Mouse (Mus musculus) heart, embryonic 10.5 days (tissue): ENCODE measurements at regions not wholly inside any gene's neighbourhood (a gene's known extent, or its start where the extent isn't known, plus 50 kb on each side); places are given as distances from the start of the nearest gene placed in this dataset.

Source experiments
- DNase-seq: peaks from one replicate; pipeline ENCODE4 v3.0.0-alpha.2; 2017; ENCODE audit warnings: low spot score
- H3K27ac ChIP-seq: fragments of 300-500 bp; sonication (generic); 2 replicates; pipeline ENCODE4 v1.5.1; 2016; ENCODE audit warnings: mild to moderate bottlenecking
- H3K27me3 ChIP-seq: fragments of 300-500 bp; sonication (generic); 2 replicates; pipeline ENCODE4 v1.6.1; 2016; ENCODE audit warnings: mild to moderate bottlenecking; ENCODE audit not compliant: poor library complexity, insufficient read depth, severe bottlenecking
- H3K36me3 ChIP-seq: fragments of 300-500 bp; sonication (generic); 2 replicates; pipeline ENCODE4 v1.6.1; 2016; ENCODE audit warnings: mild to moderate bottlenecking, moderate library complexity
- H3K4me1 ChIP-seq: fragments of 300-500 bp; sonication (generic); 2 replicates; pipeline ENCODE4 v1.6.1; 2016; ENCODE audit warnings: mild to moderate bottlenecking
- H3K4me3 ChIP-seq: fragments of 300-500 bp; sonication (generic); 2 replicates; pipeline ENCODE4 v1.5.1; 2016; ENCODE audit warnings: mild to moderate bottlenecking, moderate library complexity
- H3K9me3 ChIP-seq: fragments of 300-500 bp; sonication (generic); 2 replicates; pipeline ENCODE4 v1.6.1; 2016; ENCODE audit warnings: mild to moderate bottlenecking, moderate library complexity
- WGBS: fragments of 180-500 bp; shearing (Covaris S2); methylation state at CpG from one replicate; pipeline ENCODE4 v1.1.7; 2016; 5-methylcytosine and 5-hydroxymethylcytosine counted together

- H3K4me1 ChIP-seq = no peaks in the 10 kb centered on the region
- H3K4me3 ChIP-seq = no peak overlapping the region
- no peaks in the 10 kb centered on the region for H3K27me3 ChIP-seq
- H3K27ac ChIP-seq = no peak overlapping the region
- DNase-seq = no peak
- 83% methylated on average over 8 of the region's 8 CpGs for WGBS
- H3K9me3 ChIP-seq = no peaks in the 10 kb centered on the region
- no peaks in the 10 kb centered on the region for H3K36me3 ChIP-seq
Measured at GRCm38 (mm10) chr5:126703516-126704282, 537.9 kb upstream of the Tmem132c start.

- WGBS = 35% methylated on average over 11 of the region's 11 CpGs
- Histone ChIP-seq H3K27me3 (no peaks in the 10 kb centered on the region), H3K4me3 (no peak overlapping the region), H3K27ac (no peak overlapping the region), H3K4me1 (no peaks in the 10 kb centered on the region), H3K36me3 (no peaks in the 10 kb centered on the region), H3K9me3 (no peaks in the 10 kb centered on the region)
- DNase-seq = no peak
Measured at GRCm38 (mm10) chr5:126705871-126706270, 535.7 kb upstream of the Tmem132c start.

DNA sequence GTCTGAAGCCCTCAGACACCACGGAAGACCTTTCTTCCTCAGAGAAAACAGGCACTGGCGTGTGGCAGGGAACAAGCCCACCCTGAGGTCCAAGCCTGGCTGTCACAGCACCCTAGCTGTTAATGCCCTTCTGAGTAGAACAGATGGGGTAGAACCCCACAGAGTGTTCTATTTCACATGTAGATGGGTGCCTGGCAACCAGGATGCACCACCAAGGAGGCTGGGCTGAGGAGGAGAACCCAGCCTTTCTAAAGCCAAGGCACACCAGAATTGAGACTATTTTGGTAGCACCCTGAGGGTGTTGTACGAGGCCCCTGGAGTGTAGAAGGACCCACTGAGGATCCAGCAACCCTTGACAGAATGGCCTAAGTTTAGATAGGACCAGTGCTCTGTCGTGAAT is 534.9 kb upstream of the Tmem132c start:
- Histone ChIP-seq H3K4me1 (no peaks in the 10 kb centered on the region), H3K9me3 (no peaks in the 10 kb centered on the region), H3K36me3 (no peaks in the 10 kb centered on the region), H3K27ac (no peak overlapping the region), H3K27me3 (no peaks in the 10 kb centered on the region), H3K4me3 (no peak overlapping the region)
- 69% methylated on average over 4 of the region's 4 CpGs for WGBS
- no peak for DNase-seq

- no peaks in the 10 kb centered on the region for H3K4me1 ChIP-seq
- no peaks in the 10 kb centered on the region for H3K36me3 ChIP-seq
- no peak overlapping the region for H3K4me3 ChIP-seq
- no peaks in the 10 kb centered on the region for H3K27me3 ChIP-seq
- no peaks in the 10 kb centered on the region for H3K9me3 ChIP-seq
- 25% methylated on average over 6 of the region's 6 CpGs for WGBS
- H3K27ac ChIP-seq = no peak overlapping the region
- no peak for DNase-seq
Measured at GRCm38 (mm10) chr5:126714672-126715071, 526.9 kb upstream of the Tmem132c start.

GRCm38 (mm10) chr5:126718421-126718820 is 523.2 kb upstream of the Tmem132c start:
- H3K9me3 ChIP-seq = no peaks in the 10 kb centered on the region
- H3K4me1 ChIP-seq = no peaks in the 10 kb centered on the region
- WGBS = 84% methylated on average over 2 of the region's 2 CpGs
- H3K27me3 ChIP-seq = no peaks in the 10 kb centered on the region
- no peak for DNase-seq
- no peaks in the 10 kb centered on the region for H3K36me3 ChIP-seq
- H3K27ac ChIP-seq = no peak overlapping the region
- H3K4me3 ChIP-seq = no peak overlapping the region

DNA sequence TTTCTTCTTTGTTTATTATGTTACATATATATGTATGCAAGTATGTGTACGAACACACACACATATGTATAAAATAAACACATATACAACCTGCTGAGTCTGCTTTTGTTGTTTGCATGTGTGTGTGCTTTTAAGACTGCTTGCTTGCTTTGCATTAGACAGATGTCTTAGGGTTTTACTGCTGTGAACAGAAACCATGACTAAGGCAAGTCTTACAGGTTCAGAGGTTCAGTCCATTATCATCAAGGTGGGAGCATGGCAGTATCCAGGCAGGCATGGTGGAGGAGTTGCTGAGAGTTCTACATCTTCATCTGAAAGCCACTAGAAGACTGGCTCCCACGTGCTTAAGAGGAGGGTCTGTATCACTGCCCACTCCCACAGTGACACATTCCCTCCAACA is 520.3 kb upstream of the Tmem132c start:
- no peak overlapping the region for H3K4me3 ChIP-seq
- 77% methylated on average over 2 of the region's 2 CpGs for WGBS
- no peaks in the 10 kb centered on the region for H3K4me1 ChIP-seq
- no peaks in the 10 kb centered on the region for H3K27me3 ChIP-seq
- H3K9me3 ChIP-seq = no peaks in the 10 kb centered on the region
- no peak for DNase-seq
- H3K27ac ChIP-seq = no peak overlapping the region
- H3K36me3 ChIP-seq = no peaks in the 10 kb centered on the region

GRCm38 (mm10) chr5:126723304-126724295 is 518.0 kb upstream of the Tmem132c start:
- DNase-seq = no peak
- Histone ChIP-seq H3K27ac (no peak overlapping the region), H3K4me3 (no peak overlapping the region), H3K9me3 (no peaks in the 10 kb centered on the region), H3K27me3 (no peaks in the 10 kb centered on the region), H3K4me1 (no peaks in the 10 kb centered on the region), H3K36me3 (no peaks in the 10 kb centered on the region)
- WGBS = 63% methylated on average over 10 of the region's 10 CpGs

GRCm38 (mm10) chr5:126724329-126724728 is 517.3 kb upstream of the Tmem132c start:
- no peaks in the 10 kb centered on the region for H3K9me3 ChIP-seq
- H3K4me1 ChIP-seq = no peaks in the 10 kb centered on the region
- WGBS = 74% methylated on average over 9 of the region's 9 CpGs
- H3K27me3 ChIP-seq = no peaks in the 10 kb centered on the region
- no peak overlapping the region for H3K4me3 ChIP-seq
- H3K27ac ChIP-seq = no peak overlapping the region
- no peak for DNase-seq
- H3K36me3 ChIP-seq = no peaks in the 10 kb centered on the region

DNA sequence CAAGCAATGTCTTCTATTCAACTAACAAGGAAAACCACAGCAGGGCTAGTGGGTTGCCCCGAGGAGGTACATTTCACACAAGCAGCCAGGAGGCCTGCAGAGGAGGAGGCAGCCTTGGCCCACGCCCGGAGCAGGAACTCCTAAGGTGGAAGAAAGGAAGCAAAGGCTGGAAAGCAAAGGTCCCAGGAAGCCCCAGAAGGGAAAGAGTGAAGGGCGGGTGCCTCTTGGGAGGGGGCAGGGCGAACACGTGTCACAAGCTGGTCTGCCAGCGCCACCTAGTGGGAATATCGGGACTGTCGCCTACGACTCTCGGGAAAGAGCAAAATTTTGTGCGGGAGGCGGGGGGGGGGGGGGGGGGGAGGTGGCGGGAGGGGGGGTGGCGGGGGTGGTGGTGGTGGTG is 508.1 kb upstream of the Tmem132c start:
- Histone ChIP-seq H3K4me3 (peak overlapping the region; percentile 42; the same call in 1 of the 2 replicates), H3K9me3 (no peaks in the 10 kb centered on the region), H3K27me3 (no peaks in the 10 kb centered on the region), H3K4me1 (0 out of 2 replicates have a peak, but pooled peaks cover 2% of the 10 kb centered on the region), H3K36me3 (no peaks in the 10 kb centered on the region), H3K27ac (no peak overlapping the region)
- WGBS = 6% methylated on average over 7 of the region's 15 CpGs
- DNase-seq = peak; percentile 78

GRCm38 (mm10) chr5:126735733-126736132 is 505.9 kb upstream of the Tmem132c start:
- H3K27ac ChIP-seq = no peak overlapping the region
- 0 out of 2 replicates have a peak, but pooled peaks cover 2% of the 10 kb centered on the region for H3K4me1 ChIP-seq
- no peaks in the 10 kb centered on the region for H3K27me3 ChIP-seq
- H3K9me3 ChIP-seq = no peaks in the 10 kb centered on the region
- DNase-seq = peak; percentile 20
- H3K4me3 ChIP-seq = no peak overlapping the region
- no peaks in the 10 kb centered on the region for H3K36me3 ChIP-seq

GRCm38 (mm10) chr5:126737681-126738080 is 503.9 kb upstream of the Tmem132c start:
- 75% methylated on average over 4 of the region's 4 CpGs for WGBS
- no peak overlapping the region for H3K27ac ChIP-seq
- no peak overlapping the region for H3K4me3 ChIP-seq
- H3K4me1 ChIP-seq = 0 out of 2 replicates have a peak, but pooled peaks cover 2% of the 10 kb centered on the region
- H3K27me3 ChIP-seq = no peaks in the 10 kb centered on the region
- H3K9me3 ChIP-seq = no peaks in the 10 kb centered on the region
- DNase-seq = peak; percentile 48
- no peaks in the 10 kb centered on the region for H3K36me3 ChIP-seq

DNA sequence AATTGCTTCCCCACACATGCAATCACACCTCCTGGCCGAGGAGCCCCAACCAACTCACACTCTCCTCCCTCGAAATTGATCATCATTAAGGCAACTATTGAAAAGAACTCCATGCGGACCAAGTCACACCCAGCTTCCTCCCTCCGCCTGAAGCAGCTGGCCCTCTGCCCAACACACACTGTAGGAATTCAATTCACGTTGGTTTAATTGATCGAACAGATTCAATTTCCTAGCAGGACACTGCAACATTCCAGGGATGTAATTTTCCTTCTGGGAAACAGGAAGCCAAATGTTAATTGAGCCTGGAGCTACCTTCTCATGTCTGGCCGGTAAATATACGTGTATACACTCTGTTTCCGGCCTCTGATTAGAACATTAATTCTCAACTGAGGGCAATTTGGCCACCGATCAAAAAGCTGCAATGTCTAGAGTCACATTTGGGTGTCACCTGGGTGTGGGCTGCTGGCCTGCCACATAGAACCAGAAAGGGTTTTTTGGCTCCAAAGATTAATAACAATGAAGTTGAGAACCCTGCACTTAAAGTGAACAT is 500.7 kb upstream of the Tmem132c start:
- no peaks in the 10 kb centered on the region for H3K4me1 ChIP-seq
- no peaks in the 10 kb centered on the region for H3K36me3 ChIP-seq
- no peak overlapping the region for H3K27ac ChIP-seq
- DNase-seq = no peak
- 0 out of 2 replicates have a peak, but pooled peaks cover 3% of the 10 kb centered on the region for H3K9me3 ChIP-seq
- WGBS = 63% methylated on average over 10 of the region's 10 CpGs
- no peaks in the 10 kb centered on the region for H3K27me3 ChIP-seq
- H3K4me3 ChIP-seq = no peak overlapping the region

GRCm38 (mm10) chr5:126755107-126755506 is 486.5 kb upstream of the Tmem132c start:
- no peaks in the 10 kb centered on the region for H3K36me3 ChIP-seq
- H3K27me3 ChIP-seq = no peaks in the 10 kb centered on the region
- no peaks in the 10 kb centered on the region for H3K9me3 ChIP-seq
- H3K27ac ChIP-seq = no peak overlapping the region
- H3K4me3 ChIP-seq = no peak overlapping the region
- 30% methylated on average over 1 of the region's 1 CpGs for WGBS
- no peaks in the 10 kb centered on the region for H3K4me1 ChIP-seq
- no peak for DNase-seq
